Mouse (Mus musculus): ENCODE results near the gene Olfr137. TPM values are rescaled to one million over a fixed set of nuclear protein-coding genes. Genes with fewer than 3 reads are reported as not detected.

Olfr137 gene
- polyA plus RNA-seq (2016; fragmentation: Nextera tagmentation; extraction: Ambion mirVana), result not detected in 2 replicates

GRCm38 (mm10) chr17:38307470-38307869 lies at the start of gene Olfr137:
TSS of gene Olfr137 (minus strand) at chr17:38307570.
- Histone ChIP-seq H3K4me3 (no peak within 1 kb of the TSS), H3K4me1 (no peaks in the 10 kb centered on the region), H3K9me3 (peaks cover 5% of the 10 kb centered on the region; the same call in 1 of the 2 replicates)

DNA sequence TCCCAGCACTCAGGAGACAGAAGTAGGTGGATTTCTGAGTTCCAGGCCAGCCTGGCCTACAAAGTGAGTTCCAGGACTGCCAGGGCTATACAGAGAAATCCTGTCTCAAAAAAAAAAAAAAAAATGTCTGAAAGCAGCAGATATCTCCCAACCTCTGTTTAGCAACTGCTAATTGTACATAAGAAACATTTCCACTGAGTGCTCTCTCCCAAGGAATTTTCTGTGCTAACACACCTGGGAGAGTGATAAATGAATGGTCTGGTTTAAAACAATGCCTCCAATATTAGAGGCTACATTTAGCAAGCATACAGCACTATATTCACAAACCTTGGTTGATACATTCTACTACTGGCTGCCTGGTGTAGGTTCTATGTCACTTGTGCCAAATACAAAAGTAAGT lies 22.2 kb upstream of the Olfr137 start, which contains the start of gene Olfr136:
TSS of gene Olfr136 (plus strand) at position 301 of the 400 bp plus-strand sequence.
- no peak within 1 kb of the TSS for H3K4me2 ChIP-seq (replicated peaks)
- no peaks in the 10 kb centered on the region for H3K9me3 ChIP-seq
- H3K9ac ChIP-seq, result no peak within 1 kb of the TSS
- no peaks in the 10 kb centered on the region for H3K27me3 ChIP-seq
- no peaks in the 10 kb centered on the region for H3K36me3 ChIP-seq
- H3K27ac ChIP-seq, result no peak within 1 kb of the TSS
- H3K4me1 ChIP-seq, result no peaks in the 10 kb centered on the region
- no peak within 1 kb of the TSS for H3K4me3 ChIP-seq
- no peak for ATAC-seq (ENCODE audit: insufficient number of reproducible peaks, insufficient read depth, low FRiP score, low TSS enrichment)

More at GRCm38 (mm10) chr17:38307470-38307869, at the start of gene Olfr137:
- Histone ChIP-seq H3K27ac (no peak within 1 kb of the TSS), H3K36me3 (no peaks in the 10 kb centered on the region), H3K27me3 (no peaks in the 10 kb centered on the region), H3K4me2 (replicated peaks) (no peak within 1 kb of the TSS), H3K9ac (no peak within 1 kb of the TSS)
- ATAC-seq (ENCODE audit: insufficient number of reproducible peaks, insufficient read depth, low FRiP score, low TSS enrichment), result no peak

- Histone ChIP-seq H3K27ac (no peak within 1 kb of the TSS), H3K4me1 (no peaks in the 10 kb centered on the region), H3K4me2 (replicated peaks) (no peak within 1 kb of the TSS), H3K27me3 (no peaks in the 10 kb centered on the region), H3K9me3 (no peaks in the 10 kb centered on the region), H3K9ac (no peak within 1 kb of the TSS), H3K36me3 (no peaks in the 10 kb centered on the region), H3K4me3 (no peak within 1 kb of the TSS)
- ATAC-seq (ENCODE audit: insufficient number of reproducible peaks, insufficient read depth, low FRiP score, low TSS enrichment), result no peak
- 70% methylated on average over 1 of the region's 1 CpGs for WGBS
These were observed 46.6 kb downstream of the Olfr137 start, which contains the start of gene Olfr138 for GRCm38 (mm10) chr17:38260735-38261134. TSS of gene Olfr138 (plus strand) at chr17:38261035.

Other genes with a start within 250 kb of the Olfr137 start
- gene Olfr129, start 247.5 kb downstream of the Olfr137 start, polyA plus RNA-seq (2016; fragmentation: Nextera tagmentation; extraction: Ambion mirVana), result not detected in 2 replicates
- not detected in 2 replicates for gene Olfr130, start 243.6 kb downstream of the Olfr137 start, polyA plus RNA-seq (2016; fragmentation: Nextera tagmentation; extraction: Ambion mirVana)
- gene Olfr131, start 218.9 kb downstream of the Olfr137 start, polyA plus RNA-seq (2016; fragmentation: Nextera tagmentation; extraction: Ambion mirVana), result not detected in 2 replicates
- gene Olfr132, start 173.0 kb downstream of the Olfr137 start, polyA plus RNA-seq (2016; fragmentation: Nextera tagmentation; extraction: Ambion mirVana), result not detected in 2 replicates
- not detected in 2 replicates for gene Olfr133, start 162.3 kb downstream of the Olfr137 start, polyA plus RNA-seq (2016; fragmentation: Nextera tagmentation; extraction: Ambion mirVana)
- gene Olfr134, start 136.2 kb downstream of the Olfr137 start, polyA plus RNA-seq (2016; fragmentation: Nextera tagmentation; extraction: Ambion mirVana), result not detected in 2 replicates
- not detected in 2 replicates for gene Olfr135, start 103.2 kb downstream of the Olfr137 start, polyA plus RNA-seq (2016; fragmentation: Nextera tagmentation; extraction: Ambion mirVana)
- not detected in 2 replicates for gene Olfr138, start 46.5 kb downstream of the Olfr137 start, polyA plus RNA-seq (2016; fragmentation: Nextera tagmentation; extraction: Ambion mirVana)
- gene Olfr136, start 22.3 kb upstream of the Olfr137 start, polyA plus RNA-seq (2016; fragmentation: Nextera tagmentation; extraction: Ambion mirVana), result not detected in 2 replicates
- gene Esp36, start 112.6 kb upstream of the Olfr137 start, polyA plus RNA-seq (2016; fragmentation: Nextera tagmentation; extraction: Ambion mirVana), result not detected in 2 replicates
- not detected in 2 replicates for gene Esp34, start 246.6 kb upstream of the Olfr137 start, polyA plus RNA-seq (2016; fragmentation: Nextera tagmentation; extraction: Ambion mirVana)

Measured in embryonic facial prominence, embryonic 12.5 days (tissue).